Mouse (Mus musculus): ENCODE data around the gene Faap20.

- no peak for TF ChIP-seq POLR2A (IDR thresholded peaks at IDR 0.05; ENCODE audit: insufficient read depth, low read length)
- TF ChIP-seq CTCF (IDR thresholded peaks at IDR 0.05; ENCODE audit: low read depth, low read length), result no peak
Measured at GRCm38 (mm10) chr4:155207841-155208240, 41.8 kb upstream of the Faap20 start.
